Mouse (Mus musculus): Measurements from ENCODE around the gene Slc25a41.

Gene Slc25a41

GRCm38 (mm10) chr17:57031661-57032420 lies 9.6 kb downstream of the Slc25a41 start:
- Histone ChIP-seq H3K27me3 (ENCODE audit: insufficient read depth, low read length) (peaks cover 6% of the 10 kb centered on the region), H3K9me3 (ENCODE audit: low read length) (no peaks in the 10 kb centered on the region), H3K4me1 (replicated peaks; ENCODE audit: low read depth, low read length) (peaks cover 54% of the 10 kb centered on the region), H3K36me3 (ENCODE audit: insufficient read depth, low read length) (peaks cover 30% of the 10 kb centered on the region), H3K4me3 (replicated peaks; ENCODE audit: low read length) (peak overlapping the region; percentile 93)
- TF ChIP-seq POU5F1 (IDR thresholded peaks at IDR 0.05; ENCODE audit: borderline replicate concordance, low read length), result no peak
- TF ChIP-seq CTCF (conservative IDR thresholded peaks at IDR 0.05; ENCODE audit: low read length), result no peak
- peak; percentile 6; the same call in 1 of the 2 replicates for TF ChIP-seq NANOG (IDR thresholded peaks at IDR 0.05; ENCODE audit: borderline replicate concordance, low read length)

DNA sequence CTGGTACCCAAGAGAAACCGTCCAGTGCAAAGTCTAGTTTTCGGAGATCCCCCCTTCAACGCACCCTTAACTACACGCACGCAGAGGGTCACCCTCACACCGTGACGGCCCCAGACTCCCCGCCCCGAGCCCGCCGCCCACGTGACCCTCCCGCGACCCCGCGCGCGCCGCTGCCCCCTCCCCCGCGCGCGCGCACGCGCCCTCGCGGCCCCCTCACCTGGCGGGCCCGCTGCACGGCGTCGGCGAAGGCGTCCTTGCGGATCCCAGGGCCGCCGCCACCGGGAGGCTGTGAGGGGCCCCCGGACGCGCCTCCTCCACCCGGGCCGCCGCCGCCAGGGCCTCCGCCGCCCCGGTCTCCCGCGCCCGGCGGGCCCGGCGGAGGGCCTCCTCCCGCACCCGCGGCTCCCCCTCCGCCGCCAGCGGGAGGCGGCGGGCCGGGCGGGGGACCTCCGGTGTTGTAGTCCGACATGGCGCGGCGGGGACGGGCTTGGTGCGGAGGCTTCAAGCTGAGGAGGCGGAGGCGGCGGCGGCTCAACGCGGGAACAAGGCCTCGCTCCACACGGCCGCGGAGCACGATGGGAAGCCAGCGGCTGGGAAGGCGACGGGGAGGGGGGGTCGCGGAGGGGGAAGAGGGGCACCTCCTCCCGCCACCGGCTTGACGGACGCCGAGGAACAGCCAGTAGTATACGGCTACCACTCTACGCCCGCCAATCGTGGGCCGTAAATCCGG lies 10.4 kb downstream of the Slc25a41 start, which contains the start of gene Khsrp:
TSS of gene Khsrp (minus strand) at position 592 of the 730 bp plus-strand sequence.
- TF ChIP-seq POU5F1 (IDR thresholded peaks at IDR 0.05; ENCODE audit: borderline replicate concordance, low read length) (no peak), NANOG (IDR thresholded peaks at IDR 0.05; ENCODE audit: borderline replicate concordance, low read length) (no peak), CTCF (conservative IDR thresholded peaks at IDR 0.05; ENCODE audit: low read length) (no peak)
- Histone ChIP-seq H3K36me3 (ENCODE audit: insufficient read depth, low read length) (peaks cover 38% of the 10 kb centered on the region), H3K4me3 (replicated peaks; ENCODE audit: low read length) (peak within 1 kb of the TSS; percentile 93), H3K9me3 (ENCODE audit: low read length) (no peaks in the 10 kb centered on the region), H3K27me3 (ENCODE audit: insufficient read depth, low read length) (0 out of 2 replicates have a peak, but pooled peaks cover 2% of the 10 kb centered on the region), H3K4me1 (replicated peaks; ENCODE audit: low read depth, low read length) (peaks cover 57% of the 10 kb centered on the region)

DNA sequence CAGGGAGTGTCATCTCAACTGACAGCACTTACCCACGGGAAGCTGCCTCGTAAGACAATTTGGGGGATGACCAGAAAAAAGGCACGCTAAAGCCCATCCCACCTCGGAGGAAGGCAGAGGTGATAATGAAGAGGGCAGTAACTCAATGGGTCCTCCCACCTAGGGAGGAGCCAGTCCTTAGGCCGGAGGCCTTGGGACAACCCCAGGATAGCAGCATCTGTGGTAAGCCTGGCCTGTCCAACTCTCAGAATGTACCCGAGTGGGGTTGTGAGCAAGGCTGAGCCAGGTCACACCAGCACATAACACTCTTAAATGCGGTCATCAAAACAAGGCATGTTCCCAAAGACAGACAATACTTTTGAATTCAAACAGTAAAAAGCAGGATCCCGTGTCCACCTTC lies 11.8 kb downstream of the Slc25a41 start:
- Histone ChIP-seq H3K27me3 (ENCODE audit: insufficient read depth, low read length) (0 out of 2 replicates have a peak, but pooled peaks cover 1% of the 10 kb centered on the region), H3K9me3 (ENCODE audit: low read length) (no peaks in the 10 kb centered on the region), H3K4me3 (replicated peaks; ENCODE audit: low read length) (peak overlapping the region; percentile 93), H3K4me1 (replicated peaks; ENCODE audit: low read depth, low read length) (peaks cover 61% of the 10 kb centered on the region), H3K36me3 (ENCODE audit: insufficient read depth, low read length) (peaks cover 52% of the 10 kb centered on the region)
- TF ChIP-seq POU5F1 (IDR thresholded peaks at IDR 0.05; ENCODE audit: borderline replicate concordance, low read length), result no peak
- no peak for TF ChIP-seq CTCF (conservative IDR thresholded peaks at IDR 0.05; ENCODE audit: low read length)
- TF ChIP-seq NANOG (IDR thresholded peaks at IDR 0.05; ENCODE audit: borderline replicate concordance, low read length), result no peak

- Histone ChIP-seq H3K9me3 (ENCODE audit: low read length) (no peaks in the 10 kb centered on the region), H3K4me1 (replicated peaks; ENCODE audit: low read depth, low read length) (peaks cover 65% of the 10 kb centered on the region), H3K4me3 (replicated peaks; ENCODE audit: low read length) (no peak overlapping the region), H3K27me3 (ENCODE audit: insufficient read depth, low read length) (no peaks in the 10 kb centered on the region), H3K36me3 (ENCODE audit: insufficient read depth, low read length) (peaks cover 74% of the 10 kb centered on the region)
- no peak for TF ChIP-seq POU5F1 (IDR thresholded peaks at IDR 0.05; ENCODE audit: borderline replicate concordance, low read length)
- TF ChIP-seq CTCF (conservative IDR thresholded peaks at IDR 0.05; ENCODE audit: low read length), result no peak
- no peak for TF ChIP-seq NANOG (IDR thresholded peaks at IDR 0.05; ENCODE audit: borderline replicate concordance, low read length)
These were observed 14.0 kb downstream of the Slc25a41 start for GRCm38 (mm10) chr17:57027471-57027870.

DNA sequence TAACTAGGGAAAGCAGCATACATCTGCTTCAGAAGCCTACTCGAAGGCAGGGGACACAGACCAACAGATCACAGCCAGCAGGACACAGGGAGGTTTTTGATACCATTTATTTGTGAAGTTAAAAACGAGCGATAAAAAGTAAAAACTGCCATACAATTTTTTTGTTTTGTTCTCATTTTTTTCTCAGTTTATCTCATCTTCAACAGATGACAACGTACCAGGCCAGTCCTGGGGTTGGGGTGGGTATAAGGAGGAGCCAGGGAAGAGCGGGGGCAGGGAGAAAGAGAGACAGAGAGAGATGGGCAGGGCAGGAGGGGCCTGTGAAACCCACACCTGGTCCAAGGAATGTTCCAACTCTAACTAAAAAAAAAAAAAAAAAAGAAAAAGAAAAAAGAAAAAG lies 20.5 kb downstream of the Slc25a41 start:
- no peak for TF ChIP-seq POU5F1 (IDR thresholded peaks at IDR 0.05; ENCODE audit: borderline replicate concordance, low read length)
- no peak for TF ChIP-seq CTCF (conservative IDR thresholded peaks at IDR 0.05; ENCODE audit: low read length)
- TF ChIP-seq NANOG (IDR thresholded peaks at IDR 0.05; ENCODE audit: borderline replicate concordance, low read length), result no peak
- H3K4me1 ChIP-seq (replicated peaks; ENCODE audit: low read depth, low read length), result peaks cover 36% of the 10 kb centered on the region
- H3K4me3 ChIP-seq (replicated peaks; ENCODE audit: low read length), result no peak overlapping the region
- H3K36me3 ChIP-seq (ENCODE audit: insufficient read depth, low read length), result peaks cover 69% of the 10 kb centered on the region
- no peaks in the 10 kb centered on the region for H3K27me3 ChIP-seq (ENCODE audit: insufficient read depth, low read length)
- H3K9me3 ChIP-seq (ENCODE audit: low read length), result no peaks in the 10 kb centered on the region

DNA sequence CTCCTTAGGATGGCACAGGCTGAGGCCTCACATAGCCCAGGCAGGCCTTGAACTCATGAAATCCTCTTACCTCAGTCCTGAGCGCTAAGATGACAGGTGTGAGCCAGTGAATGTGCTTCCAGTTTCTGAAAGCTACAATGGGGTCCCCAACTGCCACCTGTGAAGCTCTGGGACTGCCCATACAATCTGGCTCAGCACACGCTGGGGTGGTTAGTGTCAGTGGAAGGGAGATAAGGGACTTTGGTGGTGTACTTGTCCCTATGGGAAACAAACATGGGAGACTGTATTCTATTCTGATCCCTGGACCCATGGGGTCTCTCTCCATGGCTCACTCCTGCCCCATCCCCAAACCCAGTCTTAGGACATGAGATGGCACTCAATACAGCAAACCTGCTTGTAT lies 21.8 kb downstream of the Slc25a41 start:
- Histone ChIP-seq H3K36me3 (ENCODE audit: insufficient read depth, low read length) (peaks cover 56% of the 10 kb centered on the region), H3K27me3 (ENCODE audit: insufficient read depth, low read length) (no peaks in the 10 kb centered on the region)
- no peak for TF ChIP-seq POU5F1 (IDR thresholded peaks at IDR 0.05; ENCODE audit: borderline replicate concordance, low read length)
- no peak for TF ChIP-seq NANOG (IDR thresholded peaks at IDR 0.05; ENCODE audit: borderline replicate concordance, low read length)
- TF ChIP-seq CTCF (conservative IDR thresholded peaks at IDR 0.05; ENCODE audit: low read length), result no peak

GRCm38 (mm10) chr17:57012245-57012795 lies 29.1 kb downstream of the Slc25a41 start:
- peaks cover 25% of the 10 kb centered on the region for H3K36me3 ChIP-seq (ENCODE audit: insufficient read depth, low read length)
- peaks cover 42% of the 10 kb centered on the region for H3K4me1 ChIP-seq (replicated peaks; ENCODE audit: low read depth, low read length)
- no peaks in the 10 kb centered on the region for H3K27me3 ChIP-seq (ENCODE audit: insufficient read depth, low read length)
- no peaks in the 10 kb centered on the region for H3K9me3 ChIP-seq (ENCODE audit: low read length)
- TF ChIP-seq NANOG (IDR thresholded peaks at IDR 0.05; ENCODE audit: borderline replicate concordance, low read length) (no peak), POU5F1 (IDR thresholded peaks at IDR 0.05; ENCODE audit: borderline replicate concordance, low read length) (no peak), CTCF (conservative IDR thresholded peaks at IDR 0.05; ENCODE audit: low read length) (no peak)
- peak overlapping the region; percentile 95 for H3K4me3 ChIP-seq (replicated peaks; ENCODE audit: low read length)

More for the DNA sequence above, 21.8 kb downstream of the Slc25a41 start:
- no peak overlapping the region for H3K4me3 ChIP-seq (replicated peaks; ENCODE audit: low read length)
- no peaks in the 10 kb centered on the region for H3K9me3 ChIP-seq (ENCODE audit: low read length)
- peaks cover 32% of the 10 kb centered on the region for H3K4me1 ChIP-seq (replicated peaks; ENCODE audit: low read depth, low read length)
